Mouse (Mus musculus): ENCODE data around the gene Clpb.

- TF ChIP-seq CTCF (IDR thresholded peaks at IDR 0.05; ENCODE audit: borderline replicate concordance, insufficient read depth, low read length) (no peak), POLR2A (IDR thresholded peaks at IDR 0.05; ENCODE audit: low read depth, low read length) (no peak)
Measured at GRCm38 (mm10) chr7:101753492-101753891, 90.1 kb downstream of the Clpb start.

All from embryonic fibroblast, embryonic 13.5 days (primary cell).